Mouse (Mus musculus): ENCODE measurements around the gene Krt17.

- TF ChIP-seq CTCF (IDR thresholded peaks at IDR 0.05; ENCODE audit: low read depth, low read length): peak; percentile 97
- TF ChIP-seq POLR2A (IDR thresholded peaks at IDR 0.05; ENCODE audit: extremely low read depth, insufficient read depth, low read length): no peak
These were observed 21.7 kb upstream of the Krt17 start for GRCm38 (mm10) chr11:100282549-100282948.

Data from liver, adult 2 months (tissue).